Mouse (Mus musculus): ENCODE results near the gene Ptov1. TPM values are rescaled to one million over a fixed set of nuclear protein-coding genes. Genes with fewer than 3 reads are reported as not detected.

The Ptov1 gene
- polyA plus RNA-seq, 1 experiment from 2014 or later: 288 TPM

- no peak for DNase-seq (ENCODE audit: low spot score)
- no peak for ATAC-seq
- Histone ChIP-seq H3K9ac (replicated peaks; ENCODE audit: low read depth) (peak overlapping the region; percentile 45; the same call in 1 of the 2 replicates), H3K9me3 (ENCODE audit: low read length) (no peaks in the 10 kb centered on the region), H3K36me3 (ENCODE audit: insufficient read depth, low read length) (no peaks in the 10 kb centered on the region), H3K4me2 (replicated peaks; ENCODE audit: low read depth, low read length) (peak overlapping the region; percentile 70), H3K27ac (ENCODE audit: low read length) (peak overlapping the region; percentile 73), H3K4me3 (ENCODE audit: low read depth, low read length) (peak overlapping the region; percentile 53), H3K4me1 (ENCODE audit: insufficient read depth, low read depth, low read length) (peaks cover 12% of the 10 kb centered on the region; the same call in 1 of the 2 replicates), H3K27me3 (replicated peaks; ENCODE audit: insufficient read depth, low read length) (no peaks in the 10 kb centered on the region)
- TF ChIP-seq CTCF (IDR thresholded peaks at IDR 0.05): no peak
- TF ChIP-seq EP300 (IDR thresholded peaks at IDR 0.05): no peak
- 27% methylated on average over 10 of the region's 10 CpGs for WGBS
Measured at GRCm38 (mm10) chr7:44896499-44896898, 26.9 kb upstream of the Ptov1 start.

- no peaks in the 10 kb centered on the region for H3K36me3 ChIP-seq (ENCODE audit: insufficient read depth, low read length)
- H3K27ac ChIP-seq (ENCODE audit: low read length): peak within 1 kb of the TSS; percentile 73
- ATAC-seq (peak; percentile 74), DNase-seq (ENCODE audit: low spot score) (peak; percentile 98)
- WGBS: 3% methylated on average over 34 of the region's 34 CpGs
- H3K9ac ChIP-seq (replicated peaks; ENCODE audit: low read depth): peak within 1 kb of the TSS; percentile 45; the same call in 1 of the 2 replicates
- TF ChIP-seq CTCF (IDR thresholded peaks at IDR 0.05): peak; percentile 76
- TF ChIP-seq EP300 (IDR thresholded peaks at IDR 0.05): peak; percentile 70
- no peaks in the 10 kb centered on the region for H3K9me3 ChIP-seq (ENCODE audit: low read length)
- peak within 1 kb of the TSS; percentile 70 for H3K4me2 ChIP-seq (replicated peaks; ENCODE audit: low read depth, low read length)
- H3K4me3 ChIP-seq (ENCODE audit: low read depth, low read length): peak within 1 kb of the TSS; percentile 53
- H3K27me3 ChIP-seq (replicated peaks; ENCODE audit: insufficient read depth, low read length): no peaks in the 10 kb centered on the region
- H3K4me1 ChIP-seq (ENCODE audit: insufficient read depth, low read depth, low read length): peaks cover 12% of the 10 kb centered on the region; the same call in 1 of the 2 replicates
Measured at GRCm38 (mm10) chr7:44895593-44896434, 26.2 kb upstream of the Ptov1 start, which contains the start of gene Fuz. Gene Fuz (plus strand): TSS chr7:44896079.

- Histone ChIP-seq H3K4me1 (ENCODE audit: insufficient read depth, low read depth, low read length) (peaks cover 12% of the 10 kb centered on the region; the same call in 1 of the 2 replicates), H3K27me3 (replicated peaks; ENCODE audit: insufficient read depth, low read length) (no peaks in the 10 kb centered on the region), H3K4me2 (replicated peaks; ENCODE audit: low read depth, low read length) (peak overlapping the region; percentile 70), H3K9ac (replicated peaks; ENCODE audit: low read depth) (no peak overlapping the region), H3K4me3 (ENCODE audit: low read depth, low read length) (0 out of 2 replicates have a peak overlapping the region, but pooled peaks have one; percentile 53), H3K9me3 (ENCODE audit: low read length) (no peaks in the 10 kb centered on the region), H3K36me3 (ENCODE audit: insufficient read depth, low read length) (no peaks in the 10 kb centered on the region), H3K27ac (ENCODE audit: low read length) (peak overlapping the region; percentile 73; the same call in 1 of the 2 replicates)
- no peak for DNase-seq (ENCODE audit: low spot score)
- no peak for TF ChIP-seq EP300 (IDR thresholded peaks at IDR 0.05)
- TF ChIP-seq CTCF (IDR thresholded peaks at IDR 0.05): no peak
- no peak for ATAC-seq
- 64% methylated on average over 7 of the region's 7 CpGs for WGBS
Measured at GRCm38 (mm10) chr7:44895206-44895592, 25.6 kb upstream of the Ptov1 start.

DNA sequence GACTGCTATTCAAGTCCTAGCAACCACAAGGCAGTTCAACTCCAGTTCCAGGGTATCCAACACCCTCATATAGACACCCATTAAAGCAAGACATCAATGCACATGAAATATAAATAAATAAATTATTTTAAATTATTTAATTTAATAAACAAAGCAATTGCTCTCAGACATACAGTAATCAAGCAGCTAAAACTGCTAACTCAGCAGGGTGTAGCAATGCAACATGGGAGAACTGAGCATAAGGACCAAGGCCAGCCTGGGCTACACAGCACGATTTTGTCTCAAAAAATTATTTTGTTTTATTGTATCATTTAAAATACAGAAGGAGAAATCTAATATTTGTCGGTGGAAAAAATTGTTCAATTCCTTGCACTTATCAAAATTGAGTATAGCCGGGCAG lies 24.6 kb upstream of the Ptov1 start:
- no peak overlapping the region for H3K27ac ChIP-seq (ENCODE audit: low read length)
- no peak overlapping the region for H3K4me2 ChIP-seq (replicated peaks; ENCODE audit: low read depth, low read length)
- DNase-seq (ENCODE audit: low spot score) (no peak), ATAC-seq (no peak)
- H3K9me3 ChIP-seq (ENCODE audit: low read length): no peaks in the 10 kb centered on the region
- H3K4me3 ChIP-seq (ENCODE audit: low read depth, low read length): no peak overlapping the region
- WGBS: 83% methylated on average over 3 of the region's 3 CpGs
- no peaks in the 10 kb centered on the region for H3K27me3 ChIP-seq (replicated peaks; ENCODE audit: insufficient read depth, low read length)
- peaks cover 12% of the 10 kb centered on the region; the same call in 1 of the 2 replicates for H3K4me1 ChIP-seq (ENCODE audit: insufficient read depth, low read depth, low read length)
- no peaks in the 10 kb centered on the region for H3K36me3 ChIP-seq (ENCODE audit: insufficient read depth, low read length)
- H3K9ac ChIP-seq (replicated peaks; ENCODE audit: low read depth): no peak overlapping the region
- no peak for TF ChIP-seq CTCF (IDR thresholded peaks at IDR 0.05)
- TF ChIP-seq EP300 (IDR thresholded peaks at IDR 0.05): no peak

DNA sequence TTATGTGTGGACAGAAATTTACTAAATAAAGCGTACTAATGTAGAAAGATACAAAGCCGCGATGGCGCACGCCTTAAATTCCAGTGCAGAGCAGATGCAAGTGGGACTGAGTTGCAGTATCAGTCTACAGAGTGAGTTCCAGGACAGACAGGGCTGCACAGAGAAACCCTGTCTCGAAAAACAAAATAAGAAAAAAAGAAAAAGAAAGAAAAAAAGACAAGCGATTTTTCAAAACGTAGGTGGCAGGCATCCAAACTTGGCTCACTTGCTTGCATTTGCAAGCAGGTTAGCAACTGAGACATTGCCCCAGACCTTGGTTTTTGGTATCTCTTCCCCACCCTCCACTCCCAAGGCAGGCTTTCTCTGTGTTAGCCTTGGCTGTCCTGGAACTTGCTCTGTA lies 23.6 kb upstream of the Ptov1 start:
- H3K4me2 ChIP-seq (replicated peaks; ENCODE audit: low read depth, low read length): peak overlapping the region; percentile 91; the same call in 1 of the 2 replicates
- peak overlapping the region; percentile 33; the same call in 1 of the 2 replicates for H3K27ac ChIP-seq (ENCODE audit: low read length)
- peaks cover 12% of the 10 kb centered on the region; the same call in 1 of the 2 replicates for H3K4me1 ChIP-seq (ENCODE audit: insufficient read depth, low read depth, low read length)
- ATAC-seq (no peak), DNase-seq (ENCODE audit: low spot score) (no peak)
- no peaks in the 10 kb centered on the region for H3K36me3 ChIP-seq (ENCODE audit: insufficient read depth, low read length)
- H3K4me3 ChIP-seq (ENCODE audit: low read depth, low read length): peak overlapping the region; percentile 84; the same call in 1 of the 2 replicates
- no peak overlapping the region for H3K9ac ChIP-seq (replicated peaks; ENCODE audit: low read depth)
- no peaks in the 10 kb centered on the region for H3K27me3 ChIP-seq (replicated peaks; ENCODE audit: insufficient read depth, low read length)
- WGBS: 18% methylated on average over 8 of the region's 8 CpGs
- H3K9me3 ChIP-seq (ENCODE audit: low read length): no peaks in the 10 kb centered on the region
- no peak for TF ChIP-seq CTCF (IDR thresholded peaks at IDR 0.05)
- no peak for TF ChIP-seq EP300 (IDR thresholded peaks at IDR 0.05)

GRCm38 (mm10) chr7:44892276-44892921 lies 22.8 kb upstream of the Ptov1 start, which contains the start of gene Med25:
Gene Med25 (minus strand): TSS chr7:44892712.
- Histone ChIP-seq H3K4me1 (ENCODE audit: insufficient read depth, low read depth, low read length) (peaks cover 12% of the 10 kb centered on the region; the same call in 1 of the 2 replicates), H3K27ac (ENCODE audit: low read length) (peak within 1 kb of the TSS; percentile 97), H3K36me3 (ENCODE audit: insufficient read depth, low read length) (no peaks in the 10 kb centered on the region), H3K9me3 (ENCODE audit: low read length) (no peaks in the 10 kb centered on the region), H3K27me3 (replicated peaks; ENCODE audit: insufficient read depth, low read length) (no peaks in the 10 kb centered on the region), H3K4me3 (ENCODE audit: low read depth, low read length) (peak within 1 kb of the TSS; percentile 84), H3K9ac (replicated peaks; ENCODE audit: low read depth) (peak within 1 kb of the TSS; percentile 85), H3K4me2 (replicated peaks; ENCODE audit: low read depth, low read length) (peak within 1 kb of the TSS; percentile 91)
- peak; percentile 98 for DNase-seq (ENCODE audit: low spot score)
- ATAC-seq: peak; percentile 76
- TF ChIP-seq CTCF (IDR thresholded peaks at IDR 0.05) (no peak), EP300 (IDR thresholded peaks at IDR 0.05) (peak; percentile 63; the same call in 1 of the 2 replicates)
- under 1% methylated on average over 54 of the region's 56 CpGs for WGBS
